Mouse (Mus musculus) embryonic facial prominence, embryonic 11.5 days (tissue): ENCODE results near the gene Tmem38a. TPM values are rescaled to one million over a fixed set of nuclear protein-coding genes. Genes with fewer than 3 reads are reported as not detected.
A peak's percentile ranks its signal among the peaks of the same experiment; 100 is the strongest.

ENCODE experiments used
- ATAC-seq: fragments of 200-750 bp; cut with Nextera tagmentation; replicated peaks from 2 replicates; pipeline ENCODE4 v1.8.0; 2017; ENCODE audit warnings: low read depth; ENCODE audit not compliant: insufficient number of reproducible peaks, low FRiP score, low TSS enrichment
- DNase-seq: peaks from one replicate; pipeline ENCODE4 v3.0.0-alpha.2; 2015; ENCODE audit warnings: low spot score
- H3K27ac ChIP-seq: fragments of 300-500 bp; sonication (generic); replicated peaks from 2 replicates; pipeline ENCODE4 v1.5.1; 2014; ENCODE audit warnings: mild to moderate bottlenecking, low read depth, low read length, control low read depth
- H3K27me3 ChIP-seq: fragments of 300-500 bp; sonication (generic); 2 replicates; pipeline ENCODE4 v1.6.1; 2014; ENCODE audit warnings: mild to moderate bottlenecking, low read length, moderate library complexity, mixed read lengths; ENCODE audit not compliant: control insufficient read depth, insufficient read depth
- H3K36me3 ChIP-seq: fragments of 300-500 bp; sonication (generic); replicated peaks from 2 replicates; pipeline ENCODE4 v1.6.1; 2014; ENCODE audit warnings: low read depth, mild to moderate bottlenecking, low read length, moderate library complexity, mixed read lengths; ENCODE audit not compliant: control insufficient read depth, insufficient read depth
- H3K4me1 ChIP-seq: fragments of 300-500 bp; sonication (generic); 2 replicates; pipeline ENCODE4 v1.6.1; 2014; ENCODE audit warnings: low read length, mixed read lengths; ENCODE audit not compliant: control insufficient read depth, insufficient read depth
- H3K4me2 ChIP-seq: fragments of 300-500 bp; sonication (generic); 2 replicates; pipeline ENCODE4 v1.6.1; 2014; ENCODE audit warnings: low read depth, mild to moderate bottlenecking, control low read depth, low read length, moderate library complexity
- H3K4me3 ChIP-seq: fragments of 300-500 bp; sonication (generic); 2 replicates; pipeline ENCODE4 v1.5.1; 2014; ENCODE audit warnings: low read depth, low read length, control low read depth
- H3K9ac ChIP-seq: fragments of 300-500 bp; sonication (generic); replicated peaks from 2 replicates; pipeline ENCODE4 v1.6.1; 2014; ENCODE audit warnings: mild to moderate bottlenecking, control low read depth, low read length
- H3K9me3 ChIP-seq: fragments of 300-500 bp; sonication (generic); replicated peaks from 2 replicates; pipeline ENCODE4 v1.6.1; 2016; ENCODE audit warnings: mild to moderate bottlenecking, low read length, inconsistent platforms, mixed read lengths; ENCODE audit not compliant: control insufficient read depth
- WGBS: fragments of 180-500 bp; shearing (Covaris S2); extraction: QIAGEN DNeasy Blood & Tissue Kit; methylation state at CpG from one replicate; pipeline ENCODE4 v1.1.7; 2014; 5-methylcytosine and 5-hydroxymethylcytosine counted together
- polyA plus RNA-seq: library from polyadenylated mRNA; unstranded; fragments of >200 nt; fragmentation: Nextera tagmentation; extraction: Ambion mirVana; gene quantifications from 2 replicates; pipeline ENCODE4 v1.2.1, GENCODE M21; 2014

Gene Tmem38a
- polyA plus RNA-seq, 1 experiment from 2014 or later, result 10.9 TPM

- Histone ChIP-seq H3K4me1 (no peaks in the 10 kb centered on the region; the same call in 1 of the 2 replicates), H3K9me3 (no peaks in the 10 kb centered on the region), H3K36me3 (no peaks in the 10 kb centered on the region), H3K27ac (no peak overlapping the region), H3K4me2 (peak overlapping the region; percentile 69), H3K27me3 (no peaks in the 10 kb centered on the region), H3K9ac (peak overlapping the region; percentile 73; the same call in 1 of the 2 replicates), H3K4me3 (peak overlapping the region; percentile 92)
- WGBS, result 11% methylated on average over 5 of the region's 5 CpGs
- ATAC-seq (no peak), DNase-seq (peak; percentile 3)
Measured at GRCm38 (mm10) chr8:72549314-72549892, 22.5 kb upstream of the Tmem38a start.

GRCm38 (mm10) chr8:72555770-72556169 is 16.1 kb upstream of the Tmem38a start:
- Histone ChIP-seq H3K4me1 (no peaks in the 10 kb centered on the region), H3K4me3 (no peak overlapping the region), H3K4me2 (no peak overlapping the region), H3K27me3 (no peaks in the 10 kb centered on the region), H3K36me3 (no peaks in the 10 kb centered on the region), H3K9me3 (no peaks in the 10 kb centered on the region), H3K27ac (no peak overlapping the region), H3K9ac (no peak overlapping the region)
- no peak for DNase-seq
- no peak for ATAC-seq
- WGBS, result 49% methylated on average over 4 of the region's 4 CpGs

- DNase-seq, result no peak
- no peak overlapping the region for H3K4me3 ChIP-seq
- H3K9ac ChIP-seq, result no peak overlapping the region
- peaks cover 6% of the 10 kb centered on the region for H3K36me3 ChIP-seq
- ATAC-seq, result no peak
- no peaks in the 10 kb centered on the region for H3K4me1 ChIP-seq
- WGBS, result 88% methylated on average over 1 of the region's 1 CpGs
- H3K4me2 ChIP-seq, result no peak overlapping the region
- no peaks in the 10 kb centered on the region for H3K27me3 ChIP-seq
- H3K27ac ChIP-seq, result no peak overlapping the region
- no peaks in the 10 kb centered on the region for H3K9me3 ChIP-seq
Measured at GRCm38 (mm10) chr8:72561111-72561689, 10.7 kb upstream of the Tmem38a start.

GRCm38 (mm10) chr8:72565970-72566369 is 5.9 kb upstream of the Tmem38a start:
- H3K4me1 ChIP-seq, result peaks cover 3% of the 10 kb centered on the region; the same call in 1 of the 2 replicates
- H3K36me3 ChIP-seq, result peaks cover 6% of the 10 kb centered on the region

GRCm38 (mm10) chr8:72570633-72571610 is 933 bp upstream of the Tmem38a start, which contains the start of gene Smim7:
Smim7 (minus strand) TSS chr8:72571088.
- Histone ChIP-seq H3K27ac (peak within 1 kb of the TSS; percentile 54; the same call in 1 of the 2 replicates), H3K4me1 (peaks cover 3% of the 10 kb centered on the region; the same call in 1 of the 2 replicates), H3K27me3 (no peaks in the 10 kb centered on the region), H3K9ac (peak within 1 kb of the TSS; percentile 57), H3K9me3 (no peaks in the 10 kb centered on the region), H3K4me2 (peak within 1 kb of the TSS; percentile 89), H3K36me3 (no peaks in the 10 kb centered on the region; the same call in 1 of the 2 replicates), H3K4me3 (peak within 1 kb of the TSS; percentile 64)
- ATAC-seq (peak; percentile 97), DNase-seq (peak; percentile 99)
- WGBS, result under 1% methylated on average over 52 of the region's 52 CpGs

More at GRCm38 (mm10) chr8:72565970-72566369, 5.9 kb upstream of the Tmem38a start:
- Histone ChIP-seq H3K9me3 (no peaks in the 10 kb centered on the region), H3K27me3 (no peaks in the 10 kb centered on the region), H3K4me3 (no peak overlapping the region), H3K27ac (no peak overlapping the region), H3K4me2 (no peak overlapping the region), H3K9ac (no peak overlapping the region)
- WGBS, result 97% methylated on average over 2 of the region's 2 CpGs
- ATAC-seq (no peak), DNase-seq (no peak)

- no peaks in the 10 kb centered on the region for H3K9me3 ChIP-seq
- no peak for DNase-seq
- H3K27me3 ChIP-seq, result no peaks in the 10 kb centered on the region
- H3K27ac ChIP-seq, result no peak overlapping the region
- H3K4me2 ChIP-seq, result peak overlapping the region; percentile 89
- WGBS, result 4% methylated on average over 10 of the region's 10 CpGs
- peak overlapping the region; percentile 52 for H3K9ac ChIP-seq
- H3K4me1 ChIP-seq, result peaks cover 3% of the 10 kb centered on the region; the same call in 1 of the 2 replicates
- no peak for ATAC-seq
- H3K36me3 ChIP-seq, result no peaks in the 10 kb centered on the region; the same call in 1 of the 2 replicates
- H3K4me3 ChIP-seq, result peak overlapping the region; percentile 64
Measured at GRCm38 (mm10) chr8:72572507-72572906, 652 bp downstream of the Tmem38a start.

GRCm38 (mm10) chr8:72573450-72573849 is 1.6 kb downstream of the Tmem38a start:
- Histone ChIP-seq H3K9ac (no peak overlapping the region), H3K36me3 (no peaks in the 10 kb centered on the region; the same call in 1 of the 2 replicates), H3K4me2 (no peak overlapping the region), H3K9me3 (no peaks in the 10 kb centered on the region), H3K4me3 (no peak overlapping the region), H3K27me3 (no peaks in the 10 kb centered on the region), H3K4me1 (peaks cover 3% of the 10 kb centered on the region; the same call in 1 of the 2 replicates), H3K27ac (no peak overlapping the region)
- ATAC-seq (no peak), DNase-seq (no peak)
- 78% methylated on average over 6 of the region's 6 CpGs for whole genome bisulfite sequencing
